Mouse (Mus musculus): ENCODE data around the gene Isca2. TPM values are rescaled to one million over a fixed set of nuclear protein-coding genes. Genes with fewer than 3 reads are reported as not detected.
A peak's percentile ranks its signal among the peaks of the same experiment; 100 is the strongest.

The Isca2 gene
- polyA plus RNA-seq, 1 experiment from 2014 or later: 119 TPM

DNA sequence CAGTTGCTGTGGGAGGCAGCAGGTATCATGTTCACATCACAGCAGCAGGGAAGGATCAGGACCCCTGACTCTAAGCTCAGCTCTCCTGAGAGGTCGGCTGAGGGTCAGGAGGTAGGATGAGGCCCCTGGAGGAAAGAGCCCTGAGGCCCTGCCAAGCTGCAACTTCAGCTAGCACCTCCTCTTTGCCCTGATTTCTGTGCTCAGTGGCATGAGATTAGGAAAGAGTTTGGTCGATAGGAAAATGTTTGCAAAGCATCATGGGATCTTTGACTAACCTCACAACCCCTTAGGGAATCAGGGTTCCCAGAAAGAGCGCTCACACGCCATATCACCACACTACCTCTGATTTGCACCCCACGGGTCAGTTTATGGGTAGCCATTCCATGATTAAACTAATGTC lies 33.7 kb downstream of the Isca2 start:
- H3K4me2 ChIP-seq: no peak overlapping the region
- H3K27me3 ChIP-seq (replicated peaks): no peaks in the 10 kb centered on the region
- ATAC-seq (ENCODE audit: insufficient read depth, low FRiP score, low read depth): no peak
- H3K4me1 ChIP-seq: peaks cover 13% of the 10 kb centered on the region; the same call in 1 of the 2 replicates
- no peak overlapping the region for H3K9ac ChIP-seq
- H3K9me3 ChIP-seq: no peaks in the 10 kb centered on the region
- no peaks in the 10 kb centered on the region for H3K36me3 ChIP-seq
- 44% methylated on average over 5 of the region's 5 CpGs for WGBS
- H3K27ac ChIP-seq: no peak overlapping the region
- H3K4me3 ChIP-seq (replicated peaks): no peak overlapping the region

DNA sequence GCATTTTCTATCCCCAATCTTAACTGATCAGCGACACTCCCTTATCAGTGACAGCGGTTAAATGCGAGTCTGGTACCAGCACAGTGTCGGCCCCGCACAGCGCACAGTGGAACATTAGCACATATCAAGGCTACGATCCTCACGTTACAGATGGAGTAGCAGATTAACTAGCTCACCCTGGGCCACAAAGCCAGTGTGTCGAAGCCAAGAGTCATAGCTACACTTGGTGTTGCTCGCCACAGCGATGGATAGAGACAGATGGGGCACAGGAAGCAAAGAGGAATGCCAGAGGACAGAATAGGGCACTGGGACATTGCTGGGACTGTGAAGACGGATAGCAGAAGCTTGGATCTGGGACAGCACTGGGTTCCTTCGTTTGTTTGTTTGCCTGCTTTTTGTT lies 34.3 kb downstream of the Isca2 start:
- WGBS: 71% methylated on average over 13 of the region's 13 CpGs
- H3K27ac ChIP-seq: no peak overlapping the region
- no peak overlapping the region for H3K9ac ChIP-seq
- H3K27me3 ChIP-seq (replicated peaks): no peaks in the 10 kb centered on the region
- no peak overlapping the region for H3K4me2 ChIP-seq
- no peak for ATAC-seq (ENCODE audit: insufficient read depth, low FRiP score, low read depth)
- no peaks in the 10 kb centered on the region for H3K36me3 ChIP-seq
- H3K4me3 ChIP-seq (replicated peaks): no peak overlapping the region
- peaks cover 13% of the 10 kb centered on the region; the same call in 1 of the 2 replicates for H3K4me1 ChIP-seq
- no peaks in the 10 kb centered on the region for H3K9me3 ChIP-seq

DNA sequence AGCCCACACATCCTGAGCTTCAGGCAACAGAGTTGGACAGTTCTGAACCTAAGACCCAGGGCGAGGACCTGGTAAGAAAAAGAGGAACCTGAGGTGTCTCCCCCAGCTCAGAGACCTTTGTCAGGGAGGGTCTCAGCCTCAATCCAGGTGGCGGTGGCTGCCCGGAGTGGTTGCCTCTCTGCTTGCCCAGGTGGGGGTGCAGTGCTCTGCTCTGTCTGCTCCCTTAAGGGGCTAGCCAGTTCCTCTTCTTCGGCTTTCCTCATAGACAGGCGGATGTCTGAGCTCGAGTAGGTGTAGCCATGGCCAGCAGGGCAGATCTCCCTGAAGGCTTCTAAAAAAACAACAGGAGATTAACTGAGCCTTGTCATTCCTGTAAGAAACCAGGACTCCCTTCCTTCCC lies 36.0 kb downstream of the Isca2 start:
- no peak overlapping the region for H3K4me2 ChIP-seq
- H3K4me1 ChIP-seq: peaks cover 13% of the 10 kb centered on the region; the same call in 1 of the 2 replicates
- no peaks in the 10 kb centered on the region for H3K27me3 ChIP-seq (replicated peaks)
- 72% methylated on average over 6 of the region's 6 CpGs for WGBS
- no peaks in the 10 kb centered on the region for H3K9me3 ChIP-seq
- no peak overlapping the region for H3K9ac ChIP-seq
- H3K4me3 ChIP-seq (replicated peaks): no peak overlapping the region
- no peak overlapping the region for H3K27ac ChIP-seq
- no peak for ATAC-seq (ENCODE audit: insufficient read depth, low FRiP score, low read depth)
- H3K36me3 ChIP-seq: no peaks in the 10 kb centered on the region

DNA sequence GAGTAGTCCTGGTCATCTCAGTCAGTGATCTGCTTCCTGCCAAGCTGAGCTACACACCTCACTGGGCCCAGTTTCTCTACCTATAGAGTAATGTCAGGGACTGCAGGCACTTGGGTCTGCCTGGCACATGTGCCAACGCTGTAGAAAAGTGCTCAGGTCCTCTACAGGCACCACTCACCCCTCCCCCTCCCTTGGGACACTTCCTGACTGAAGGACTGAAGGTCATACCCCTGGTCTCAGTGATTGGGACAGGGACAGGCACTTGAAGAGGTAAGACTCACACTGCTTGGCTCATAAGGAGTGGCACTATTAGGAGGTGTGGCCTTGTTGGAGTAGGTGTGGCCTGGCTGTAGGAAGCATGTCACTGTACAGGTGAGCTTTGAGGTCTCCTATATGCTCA lies 37.8 kb downstream of the Isca2 start:
- no peak overlapping the region for H3K9ac ChIP-seq
- H3K9me3 ChIP-seq: no peaks in the 10 kb centered on the region
- WGBS: 76% methylated on average over 1 of the region's 1 CpGs
- ATAC-seq (ENCODE audit: insufficient read depth, low FRiP score, low read depth): no peak
- H3K27me3 ChIP-seq (replicated peaks): no peaks in the 10 kb centered on the region
- H3K27ac ChIP-seq: no peak overlapping the region
- H3K36me3 ChIP-seq: no peaks in the 10 kb centered on the region
- H3K4me3 ChIP-seq (replicated peaks): no peak overlapping the region
- no peak overlapping the region for H3K4me2 ChIP-seq
- 0 out of 2 replicates have a peak, but pooled peaks cover 3% of the 10 kb centered on the region for H3K4me1 ChIP-seq

DNA sequence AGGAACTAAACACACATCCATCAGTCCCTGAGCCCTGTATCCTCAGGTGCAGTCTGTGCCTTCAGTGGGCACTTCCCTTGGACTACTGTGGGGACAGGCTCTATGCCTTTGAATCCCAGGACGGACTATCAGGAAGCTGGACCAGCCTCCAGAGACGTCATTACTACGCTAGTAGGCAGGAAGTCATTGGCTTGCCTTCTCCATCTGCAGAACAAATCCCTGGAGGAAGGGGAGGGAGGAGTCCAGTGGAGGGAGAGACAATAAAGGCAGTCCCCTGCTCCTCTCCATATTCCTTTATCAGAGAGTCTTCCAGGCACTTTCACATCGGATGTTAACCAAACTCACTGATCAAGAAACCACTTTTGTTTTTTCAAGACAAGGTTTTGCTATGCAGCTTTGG lies 38.5 kb downstream of the Isca2 start:
- Histone ChIP-seq H3K27me3 (replicated peaks) (no peaks in the 10 kb centered on the region), H3K9ac (no peak overlapping the region), H3K4me1 (no peaks in the 10 kb centered on the region), H3K27ac (no peak overlapping the region), H3K36me3 (no peaks in the 10 kb centered on the region), H3K4me3 (replicated peaks) (no peak overlapping the region), H3K9me3 (no peaks in the 10 kb centered on the region), H3K4me2 (no peak overlapping the region)
- 57% methylated on average over 4 of the region's 4 CpGs for WGBS
- ATAC-seq (ENCODE audit: insufficient read depth, low FRiP score, low read depth): no peak

DNA sequence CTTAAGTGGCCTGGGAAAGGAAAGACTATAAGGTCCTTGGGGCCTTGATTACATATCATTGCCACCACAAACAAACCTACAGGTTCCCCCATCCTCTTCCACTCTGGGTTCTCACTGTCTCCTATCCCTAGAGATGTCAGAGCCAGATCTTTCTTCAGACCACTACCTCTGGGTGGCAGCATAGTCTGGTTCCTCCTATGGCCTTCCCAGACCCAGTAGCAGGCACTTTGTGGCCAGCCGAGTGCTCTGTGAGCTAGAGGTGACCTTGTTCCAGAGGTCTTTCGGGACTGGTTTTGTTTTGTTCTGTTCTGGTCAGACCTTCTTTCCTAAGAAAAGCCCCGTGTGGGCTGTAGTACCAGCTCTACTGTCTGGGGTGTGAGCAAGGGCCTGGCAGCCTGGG lies 39.0 kb downstream of the Isca2 start:
- ATAC-seq (ENCODE audit: insufficient read depth, low FRiP score, low read depth): no peak
- WGBS: 55% methylated on average over 3 of the region's 3 CpGs

DNA sequence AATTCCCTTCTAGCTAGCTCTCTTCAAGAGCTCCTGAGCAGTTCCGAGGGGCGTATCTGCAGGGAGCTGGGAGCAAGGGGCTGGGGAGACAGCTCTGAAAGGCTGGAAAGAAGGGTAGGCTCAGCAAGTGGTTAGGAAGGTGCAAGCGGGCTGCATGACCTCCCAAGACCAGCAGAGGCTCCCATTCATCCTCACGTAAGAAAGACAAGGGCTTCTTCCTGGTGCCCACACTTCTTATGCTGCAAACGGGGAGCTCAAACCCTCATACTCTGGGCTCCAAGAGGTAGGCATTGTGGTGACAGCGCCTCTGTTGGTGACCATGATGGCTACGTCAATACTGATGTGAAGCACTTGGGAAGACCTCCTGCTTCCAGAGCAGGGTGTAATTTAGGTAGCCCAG lies 40.7 kb downstream of the Isca2 start:
- Histone ChIP-seq H3K36me3 (no peaks in the 10 kb centered on the region), H3K9me3 (no peaks in the 10 kb centered on the region), H3K4me1 (no peaks in the 10 kb centered on the region), H3K4me2 (no peak overlapping the region), H3K27me3 (replicated peaks) (no peaks in the 10 kb centered on the region), H3K4me3 (replicated peaks) (no peak overlapping the region), H3K27ac (no peak overlapping the region), H3K9ac (no peak overlapping the region)
- WGBS: 47% methylated on average over 7 of the region's 7 CpGs
- no peak for ATAC-seq (ENCODE audit: insufficient read depth, low FRiP score, low read depth)

More for the DNA sequence above, 39.0 kb downstream of the Isca2 start:
- no peaks in the 10 kb centered on the region for H3K36me3 ChIP-seq
- no peaks in the 10 kb centered on the region for H3K9me3 ChIP-seq
- H3K27me3 ChIP-seq (replicated peaks): no peaks in the 10 kb centered on the region
- no peaks in the 10 kb centered on the region for H3K4me1 ChIP-seq
- no peak overlapping the region for H3K4me3 ChIP-seq (replicated peaks)
- no peak overlapping the region for H3K27ac ChIP-seq
- no peak overlapping the region for H3K4me2 ChIP-seq
- no peak overlapping the region for H3K9ac ChIP-seq

DNA sequence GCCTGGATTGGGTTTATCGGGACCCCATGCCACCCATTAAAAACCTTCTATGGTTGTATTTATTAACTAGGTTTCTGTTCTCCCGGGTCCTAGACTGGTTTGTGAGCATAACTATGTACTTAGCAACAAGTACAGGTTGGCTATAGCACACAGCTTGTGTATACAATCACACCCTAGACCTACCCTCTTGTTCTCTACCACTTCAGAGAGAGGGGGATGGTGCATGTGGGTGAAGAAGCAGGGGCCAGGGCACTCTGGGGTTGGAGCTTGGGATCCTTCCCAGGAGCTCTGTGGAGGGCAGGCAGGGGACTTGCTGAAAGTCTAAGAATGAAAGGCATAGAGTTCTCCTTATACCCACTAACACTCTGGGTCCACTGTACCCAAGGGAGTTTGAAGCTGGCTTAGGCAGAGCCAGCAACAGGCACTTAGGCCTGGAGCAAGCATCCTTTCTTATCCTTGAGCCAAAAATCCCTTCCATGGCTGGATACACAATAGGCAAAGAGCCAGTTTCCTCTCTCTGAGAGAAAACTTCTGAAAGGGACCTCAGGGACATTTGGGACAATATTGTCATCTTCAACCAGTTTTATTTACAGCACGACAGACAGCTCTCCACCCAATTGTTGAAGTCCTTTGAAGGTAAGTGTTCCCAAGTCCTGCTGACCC lies 41.7 kb downstream of the Isca2 start:
- H3K27ac ChIP-seq: 0 out of 2 replicates have a peak overlapping the region, but pooled peaks have one; percentile 26
- no peak overlapping the region for H3K9ac ChIP-seq
- no peaks in the 10 kb centered on the region for H3K4me1 ChIP-seq
- no peaks in the 10 kb centered on the region for H3K9me3 ChIP-seq
- ATAC-seq (ENCODE audit: insufficient read depth, low FRiP score, low read depth): peak; percentile 80
- no peaks in the 10 kb centered on the region for H3K36me3 ChIP-seq
- no peak overlapping the region for H3K4me3 ChIP-seq (replicated peaks)
- no peaks in the 10 kb centered on the region for H3K27me3 ChIP-seq (replicated peaks)
- no peak overlapping the region for H3K4me2 ChIP-seq
- WGBS: 47% methylated on average over 3 of the region's 3 CpGs

DNA sequence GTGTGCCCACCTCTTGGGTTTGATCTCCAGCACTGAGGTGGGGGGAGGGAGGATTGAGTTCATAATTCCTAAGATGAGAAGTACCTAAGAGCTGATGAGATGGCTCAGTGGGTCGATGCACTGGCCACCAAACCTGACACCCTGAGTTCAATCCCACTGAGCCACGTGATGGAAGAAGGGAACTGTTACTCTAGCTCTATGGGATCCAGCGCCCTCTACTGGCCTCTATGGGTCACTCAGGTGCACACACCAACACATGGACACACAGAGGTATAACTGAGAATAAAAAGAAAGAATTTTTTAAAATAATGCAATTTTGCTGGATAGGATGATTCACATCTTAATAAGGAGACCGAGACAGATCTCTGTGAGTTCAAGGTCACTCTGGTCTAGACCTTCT lies 45.4 kb downstream of the Isca2 start:
- no peaks in the 10 kb centered on the region for H3K9me3 ChIP-seq
- no peaks in the 10 kb centered on the region for H3K36me3 ChIP-seq
- no peak overlapping the region for H3K4me2 ChIP-seq
- no peak overlapping the region for H3K9ac ChIP-seq
- no peaks in the 10 kb centered on the region for H3K4me1 ChIP-seq
- no peak overlapping the region for H3K27ac ChIP-seq
- ATAC-seq (ENCODE audit: insufficient read depth, low FRiP score, low read depth): no peak
- no peak overlapping the region for H3K4me3 ChIP-seq (replicated peaks)
- 64% methylated on average over 4 of the region's 4 CpGs for WGBS
- no peaks in the 10 kb centered on the region for H3K27me3 ChIP-seq (replicated peaks)

DNA sequence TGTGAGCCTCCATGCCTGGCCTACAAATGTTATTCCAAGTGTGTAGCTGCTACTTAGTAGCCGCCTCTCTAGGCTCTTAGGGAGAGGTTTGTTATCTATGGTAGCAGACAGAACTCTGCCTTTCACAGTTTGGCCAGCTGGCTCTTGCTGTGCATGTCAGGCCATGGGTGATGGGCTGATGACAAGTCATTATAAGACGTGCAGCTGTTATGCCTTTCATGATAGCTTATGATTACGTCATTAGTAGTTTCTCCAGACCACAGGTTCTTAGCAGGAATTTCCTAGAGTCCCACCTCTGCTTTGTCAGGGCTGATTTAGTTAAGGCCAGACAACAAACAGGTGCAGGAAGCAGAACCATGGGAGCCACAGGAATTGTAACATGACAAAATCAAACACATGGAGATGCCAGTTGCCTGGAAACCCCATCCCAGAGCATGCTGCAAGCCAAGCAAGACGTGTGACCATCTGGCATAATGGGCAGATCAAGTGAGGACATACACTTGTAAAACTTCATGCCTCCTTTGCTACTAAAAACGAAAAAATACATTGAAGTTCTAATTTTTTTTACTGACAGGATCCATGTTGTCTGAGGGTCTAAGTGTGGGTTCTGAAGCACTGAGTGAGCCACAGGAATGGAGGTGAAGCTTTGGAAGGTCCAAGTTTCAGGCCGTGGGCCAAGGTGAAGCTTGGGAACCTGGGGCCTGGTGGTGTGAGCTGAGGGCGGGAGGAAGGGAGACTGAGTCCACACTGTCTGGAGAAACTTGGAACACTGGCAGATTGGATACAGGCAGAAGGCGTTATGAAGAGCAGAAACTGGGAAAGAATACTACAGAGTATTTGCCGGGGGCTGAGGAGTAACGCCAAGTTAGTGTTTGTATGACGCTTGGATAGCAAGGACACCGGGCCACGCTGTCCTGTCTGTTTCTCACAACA lies 46.5 kb downstream of the Isca2 start:
- Histone ChIP-seq H3K4me2 (no peak overlapping the region), H3K9me3 (no peaks in the 10 kb centered on the region), H3K9ac (no peak overlapping the region), H3K27me3 (replicated peaks) (no peaks in the 10 kb centered on the region), H3K4me3 (replicated peaks) (no peak overlapping the region), H3K27ac (no peak overlapping the region), H3K36me3 (no peaks in the 10 kb centered on the region), H3K4me1 (no peaks in the 10 kb centered on the region)
- ATAC-seq (ENCODE audit: insufficient read depth, low FRiP score, low read depth): peak; percentile 83; the same call in 1 of the 2 replicates
- 83% methylated on average over 13 of the region's 13 CpGs for WGBS

DNA sequence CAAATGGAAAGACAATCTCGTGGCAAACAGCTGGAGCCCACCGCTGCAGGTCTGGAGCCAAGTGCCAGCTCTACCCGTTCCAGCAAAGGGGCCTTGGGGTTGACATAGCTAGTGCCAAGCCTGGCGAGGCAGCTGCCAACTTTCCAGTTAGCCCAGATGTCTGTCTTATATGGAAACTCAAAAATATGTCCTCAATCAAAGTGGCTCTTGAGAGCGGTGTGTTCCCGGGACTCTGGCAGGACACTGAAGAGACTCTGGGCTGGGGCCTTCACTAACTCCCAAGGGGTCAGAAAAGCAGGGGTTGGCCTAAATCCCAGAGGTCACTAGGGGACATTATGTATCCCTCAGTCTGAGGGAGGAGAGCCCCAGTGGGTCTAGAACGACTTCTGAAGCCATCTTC lies 50.5 kb downstream of the Isca2 start:
- H3K4me2 ChIP-seq: no peak overlapping the region
- H3K36me3 ChIP-seq: no peaks in the 10 kb centered on the region
- H3K9ac ChIP-seq: no peak overlapping the region
- 72% methylated on average over 7 of the region's 7 CpGs for WGBS
- H3K9me3 ChIP-seq: no peaks in the 10 kb centered on the region
- no peak overlapping the region for H3K27ac ChIP-seq
- no peak overlapping the region for H3K4me3 ChIP-seq (replicated peaks)
- H3K4me1 ChIP-seq: no peaks in the 10 kb centered on the region
- ATAC-seq (ENCODE audit: insufficient read depth, low FRiP score, low read depth): no peak
- no peaks in the 10 kb centered on the region for H3K27me3 ChIP-seq (replicated peaks)

DNA sequence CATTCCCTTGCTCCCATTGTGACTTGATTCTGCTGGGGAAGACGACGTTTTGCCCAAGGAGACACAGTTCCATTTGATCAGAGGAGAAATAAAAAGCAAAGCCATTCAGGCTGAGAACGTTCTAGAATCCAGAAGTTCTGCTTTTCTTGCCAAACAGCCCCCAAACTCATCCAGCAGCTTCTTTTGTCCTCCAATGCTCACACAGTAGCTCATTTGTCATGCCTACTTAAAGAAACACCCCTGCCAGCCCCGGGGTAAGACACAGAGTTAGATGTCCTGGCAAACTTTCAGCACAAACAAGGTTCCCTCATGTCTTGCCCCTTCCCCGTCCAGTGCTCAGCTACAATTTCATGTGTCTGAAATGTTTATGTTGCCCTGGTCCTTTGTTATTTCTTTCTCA lies 51.2 kb downstream of the Isca2 start:
- Histone ChIP-seq H3K36me3 (no peaks in the 10 kb centered on the region), H3K4me3 (replicated peaks) (no peak overlapping the region), H3K9ac (no peak overlapping the region), H3K27me3 (replicated peaks) (no peaks in the 10 kb centered on the region), H3K27ac (no peak overlapping the region), H3K4me1 (no peaks in the 10 kb centered on the region), H3K9me3 (no peaks in the 10 kb centered on the region), H3K4me2 (no peak overlapping the region)
- ATAC-seq (ENCODE audit: insufficient read depth, low FRiP score, low read depth): no peak
- WGBS: 62% methylated on average over 5 of the region's 5 CpGs

All from stomach, embryonic 15.5 days (tissue).